Mouse (Mus musculus) right cerebral cortex, postnatal 36 days (tissue): Measurements from ENCODE around the gene Pdcd11.
A peak's percentile ranks its signal among the peaks of the same experiment; 100 is the strongest.
"Not testable (repeated sequence)": the region's sequence is repeated elsewhere in the genome, so short reads cannot be mapped to it uniquely, and the experiment has no call there.

ENCODE experiments used
- DNase-seq, 2 experiments: peaks; one replicate each; pipeline ENCODE4 v3.0.0; 2022; ENCODE audit warnings: low spot score in 2 of 2, mixed read lengths in 1 of 2

The Pdcd11 gene

DNA sequence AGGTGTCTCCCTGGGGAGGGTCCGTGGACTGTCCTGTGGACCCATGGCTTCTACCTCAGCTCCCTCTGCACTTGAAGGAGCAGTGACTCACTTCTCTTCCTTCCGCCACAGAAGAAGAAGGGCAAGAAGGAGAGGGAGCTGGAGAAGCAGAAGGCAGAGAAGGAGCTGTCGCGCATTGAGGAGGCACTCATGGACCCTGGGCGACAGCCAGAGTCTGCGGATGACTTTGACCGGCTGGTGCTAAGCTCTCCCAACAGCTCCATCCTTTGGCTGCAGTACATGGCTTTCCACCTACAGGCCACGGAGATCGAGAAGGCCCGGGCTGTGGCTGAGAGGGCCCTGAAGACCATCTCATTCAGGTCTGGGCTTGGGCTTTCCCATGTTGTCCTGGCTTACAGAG, 37.6 kb downstream of the Pdcd11 start:
- DNase-seq = no peak

DNA sequence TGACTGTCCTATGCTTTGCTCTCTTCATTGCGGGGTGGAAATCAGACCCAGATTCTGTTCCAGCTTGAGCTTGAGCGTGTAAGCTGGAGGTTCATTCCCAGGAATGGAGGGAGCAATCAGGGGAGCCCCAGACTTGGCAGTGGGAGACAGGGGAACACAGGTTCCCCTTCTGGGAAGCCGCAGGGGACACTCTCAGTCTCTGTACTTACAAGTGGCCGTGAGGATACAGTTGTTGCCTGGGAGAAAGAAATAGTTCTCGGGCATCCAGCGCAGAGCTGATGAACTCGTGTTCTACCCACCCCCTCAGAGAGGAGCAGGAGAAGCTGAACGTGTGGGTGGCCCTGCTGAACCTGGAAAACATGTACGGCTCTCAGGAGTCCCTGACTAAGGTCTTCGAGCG, 38.3 kb downstream of the Pdcd11 start:
- DNase-seq = no peak

DNA sequence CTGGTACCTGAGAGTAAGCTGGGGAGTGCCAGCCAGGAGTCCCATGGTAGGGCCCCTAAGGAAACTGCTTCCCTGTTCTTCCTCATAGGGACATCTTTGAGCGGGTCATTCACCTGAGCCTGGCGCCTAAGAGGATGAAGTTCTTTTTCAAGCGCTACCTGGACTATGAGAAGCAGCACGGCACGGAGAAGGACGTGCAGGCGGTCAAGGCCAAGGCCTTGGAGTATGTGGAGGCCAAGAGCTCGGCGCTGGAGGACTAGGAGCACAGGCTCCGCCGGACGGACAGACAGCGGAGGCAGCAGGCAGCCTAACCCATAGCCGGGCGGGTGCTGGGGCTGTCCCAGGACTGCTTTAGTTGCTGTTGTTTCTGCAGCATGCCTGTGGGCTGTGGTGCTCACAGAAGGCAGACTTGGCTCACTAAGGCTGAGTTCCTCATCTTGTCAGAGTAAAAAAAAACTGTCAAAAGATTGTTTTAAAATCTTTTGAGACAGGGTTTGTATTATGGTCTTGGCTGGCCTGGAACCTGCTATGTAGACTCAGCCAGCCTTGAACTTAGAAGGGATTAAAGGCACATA, 40.1 kb downstream of the Pdcd11 start:
- DNase-seq = no peak

DNA sequence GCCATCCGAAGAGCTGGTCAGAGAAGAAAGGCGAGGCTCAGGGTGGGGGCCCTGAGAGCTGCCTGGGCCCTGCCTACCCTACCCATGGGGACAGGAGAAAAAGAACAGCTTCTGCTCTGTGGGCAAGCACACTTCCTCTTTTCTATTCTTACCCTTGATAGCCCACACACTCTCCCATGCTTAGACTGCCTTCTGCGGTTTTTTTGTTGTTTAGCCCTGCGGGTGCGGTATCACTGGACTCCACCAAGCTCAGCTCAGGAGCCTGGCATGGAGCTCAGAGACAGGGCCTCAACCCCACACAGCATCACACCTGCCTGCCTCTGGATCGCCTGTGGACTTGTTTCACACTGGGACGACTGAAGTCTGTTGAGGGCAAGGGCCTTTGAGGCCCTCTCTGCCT, 42.6 kb downstream of the Pdcd11 start:
- DNase-seq = peak in 1 of 2 experiments; percentile 38

DNA sequence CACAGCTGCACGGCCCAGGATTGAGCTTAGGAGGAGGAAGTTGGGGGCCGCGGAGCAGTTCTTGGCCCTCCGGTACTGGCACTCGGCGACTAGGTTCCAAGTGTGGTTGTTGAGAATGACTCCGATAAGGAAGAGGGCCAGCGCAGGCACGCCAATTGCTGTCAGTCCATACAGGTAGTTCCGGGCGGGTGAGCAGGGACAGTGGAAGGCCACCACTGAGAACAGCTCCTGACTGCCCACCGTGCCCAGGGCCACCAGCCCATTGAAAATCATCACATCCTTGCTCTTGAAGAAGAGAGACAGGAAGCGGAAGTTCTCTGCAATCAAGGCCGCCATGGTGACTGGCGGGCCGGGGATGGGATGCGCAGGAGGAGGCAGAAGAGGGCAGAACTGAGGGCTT, 45.0 kb downstream of the Pdcd11 start:
- no peak for DNase-seq

DNA sequence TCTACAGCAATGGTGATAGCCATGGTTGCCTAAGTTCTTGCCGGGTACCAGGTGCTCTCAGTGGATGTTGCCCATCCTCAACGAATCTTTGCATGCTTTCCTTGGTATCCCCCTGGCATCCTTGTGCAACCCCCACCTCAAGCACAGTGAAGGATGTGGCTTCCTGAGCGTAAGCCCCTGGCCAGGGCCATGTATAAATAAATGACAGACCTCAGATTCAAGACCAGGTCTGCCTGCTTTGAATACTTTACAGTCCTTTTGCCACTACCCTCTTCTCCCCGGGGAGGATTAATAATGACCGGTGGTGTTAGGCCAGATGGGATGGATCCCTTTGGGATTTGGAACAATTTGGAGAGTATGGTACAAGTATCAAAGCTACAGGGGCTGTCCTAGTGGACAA, 45.6 kb downstream of the Pdcd11 start:
- no peak for DNase-seq

DNA sequence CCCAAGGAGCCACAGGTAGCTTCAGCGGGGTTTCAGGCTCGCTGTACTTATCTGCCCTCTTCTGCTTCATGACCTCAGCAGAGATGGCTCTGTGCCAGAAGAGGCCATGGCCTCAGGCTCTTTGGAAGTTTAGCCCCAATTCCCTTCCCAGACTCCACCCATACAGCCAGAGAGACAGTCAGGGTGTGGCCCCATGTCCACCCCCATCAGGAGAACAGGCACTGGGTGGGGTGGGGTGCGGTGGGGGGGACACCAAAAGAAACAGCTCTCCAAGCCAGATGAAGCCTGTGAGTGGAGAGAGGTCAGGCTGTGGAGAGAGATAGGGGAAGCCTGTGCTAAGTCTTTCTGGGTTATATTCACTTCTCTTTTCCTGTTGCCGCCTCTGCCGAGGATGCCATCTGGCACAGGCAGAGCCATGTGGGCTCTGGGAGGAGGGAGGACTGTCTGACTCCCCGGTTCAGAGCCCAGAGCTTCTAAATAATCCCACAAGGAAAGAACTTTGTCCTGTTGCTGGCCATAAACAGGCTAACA, 46.5 kb downstream of the Pdcd11 start:
- DNase-seq = peak in 1 of 2 experiments; percentile 39

DNA sequence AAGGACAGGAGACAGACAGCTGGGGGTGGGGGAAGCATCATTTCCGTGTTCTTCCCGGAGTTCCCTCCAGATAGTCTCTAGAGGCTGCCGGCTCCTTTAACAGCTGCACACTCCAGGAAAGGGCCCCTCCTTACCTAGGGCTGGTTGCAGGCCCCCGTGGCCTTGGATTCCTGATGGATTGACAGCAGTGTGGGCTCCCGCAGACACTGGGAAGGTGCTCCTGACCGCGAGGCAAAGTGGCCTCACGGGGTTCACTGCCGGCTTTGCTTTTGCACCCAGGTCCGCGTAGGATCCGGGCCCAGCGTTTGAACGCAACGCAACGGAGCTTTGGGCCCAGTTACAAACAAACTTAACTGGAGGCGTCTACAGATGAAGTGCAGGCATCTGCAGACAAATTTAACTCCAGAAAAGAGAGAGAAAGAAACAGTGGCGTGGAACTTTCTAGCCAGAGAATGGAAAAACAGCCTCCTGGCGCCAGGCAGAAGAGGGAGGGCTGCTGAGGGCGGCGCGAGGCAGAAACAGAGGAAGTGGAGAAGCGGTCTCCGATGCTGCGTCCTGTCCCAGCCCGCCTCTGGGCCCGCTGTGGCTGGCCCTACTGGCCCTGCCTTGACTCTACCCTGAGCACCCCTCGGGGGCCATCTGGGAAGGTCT, 47.3 kb downstream of the Pdcd11 start, which contains the start of gene Calhm2:
Calhm2 (minus strand) TSS at position 524 of the 651 bp plus-strand sequence.
- DNase-seq = peak; percentile 59 to 60

DNA sequence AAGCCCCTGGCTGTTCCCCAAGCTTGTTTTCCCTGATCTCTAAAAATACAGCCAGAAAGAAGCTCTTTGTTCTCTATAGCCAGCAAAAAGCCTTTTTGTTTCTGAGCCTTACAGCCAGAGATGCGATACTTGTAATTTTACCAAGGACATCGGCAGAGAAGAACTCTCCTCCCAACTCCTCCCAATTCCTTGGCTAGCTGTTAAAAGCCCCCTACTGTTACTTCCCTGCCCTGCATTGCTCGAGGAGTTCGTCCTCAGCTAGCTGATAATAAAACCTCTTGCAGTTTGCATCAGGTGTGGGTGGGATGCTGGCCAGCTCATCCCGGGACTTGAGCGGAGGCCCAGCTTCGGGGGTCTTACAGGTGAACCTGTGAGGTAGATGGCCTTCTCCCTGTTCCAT, 49.0 kb downstream of the Pdcd11 start:
- not testable (repeated sequence) for DNase-seq

DNA sequence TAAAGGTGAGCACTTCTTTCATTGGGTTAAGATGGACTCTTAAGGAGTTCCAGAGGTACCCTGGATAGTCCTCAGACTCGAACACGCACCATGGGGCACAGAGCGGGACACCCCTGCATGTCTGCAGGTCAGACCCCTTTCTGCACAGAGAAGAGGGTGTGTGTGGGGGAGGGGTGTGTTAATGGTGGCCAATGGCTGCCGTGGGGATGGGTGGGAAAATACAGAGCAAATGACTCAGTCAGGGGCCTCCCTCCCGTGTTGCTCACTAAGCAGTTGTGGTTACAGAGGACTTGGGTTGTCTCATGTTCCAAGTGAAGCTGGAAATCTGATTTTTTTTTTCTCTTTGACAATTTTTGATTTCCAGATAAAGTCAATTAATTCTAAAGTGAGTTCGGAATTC, 51.9 kb downstream of the Pdcd11 start:
- DNase-seq = no peak

DNA sequence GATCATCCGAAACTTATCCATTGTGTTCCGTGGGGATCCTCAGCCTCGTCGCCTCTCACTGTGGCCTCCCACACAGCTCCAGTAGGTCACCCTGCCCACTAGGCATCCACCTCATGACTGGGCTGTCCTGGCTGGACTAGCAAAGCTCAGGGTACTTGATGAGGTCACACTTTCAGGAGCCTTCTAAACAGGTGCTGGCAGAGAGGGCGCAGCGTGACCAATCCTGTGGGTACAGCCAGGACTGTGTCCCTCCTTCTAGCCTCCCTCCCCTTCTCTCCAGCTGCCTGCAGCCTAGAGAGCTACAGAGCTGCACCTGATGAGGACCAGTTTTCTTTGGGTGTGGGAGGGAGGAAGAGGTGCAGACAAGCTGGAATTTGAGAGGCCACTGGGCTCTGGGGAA, 53.6 kb downstream of the Pdcd11 start, which contains the start of gene Calhm1:
Calhm1 (minus strand) TSS at position 101 of the 400 bp plus-strand sequence.
- DNase-seq = no peak

DNA sequence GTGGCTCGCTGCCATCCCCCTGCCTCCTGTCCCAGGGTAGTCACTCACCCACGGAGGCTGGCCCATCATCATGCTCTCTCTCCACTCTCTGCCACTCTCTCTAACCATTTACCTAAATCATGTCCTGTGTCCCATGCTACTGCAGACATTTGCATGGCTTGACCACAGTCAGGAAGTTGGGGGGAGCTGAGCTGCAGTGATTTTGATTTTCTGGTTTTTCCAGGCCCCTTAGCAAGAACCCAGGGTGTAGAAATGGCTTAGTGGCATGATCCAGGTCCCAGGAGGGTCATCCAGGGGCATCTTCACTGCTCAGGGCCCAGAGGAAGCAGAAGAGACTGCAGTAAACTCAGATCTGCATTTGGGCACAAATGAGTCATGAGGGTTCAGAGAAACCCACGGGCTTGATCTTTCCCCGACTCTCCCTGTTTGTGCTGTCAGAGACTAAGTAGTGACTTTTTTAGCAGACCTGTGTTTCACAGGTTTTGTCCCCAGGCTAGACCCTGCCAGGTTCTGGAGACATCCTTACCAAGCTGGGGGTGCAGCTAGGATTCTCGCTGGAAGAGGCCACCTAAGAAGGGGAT, 57.8 kb downstream of the Pdcd11 start:
- no peak for DNase-seq

DNA sequence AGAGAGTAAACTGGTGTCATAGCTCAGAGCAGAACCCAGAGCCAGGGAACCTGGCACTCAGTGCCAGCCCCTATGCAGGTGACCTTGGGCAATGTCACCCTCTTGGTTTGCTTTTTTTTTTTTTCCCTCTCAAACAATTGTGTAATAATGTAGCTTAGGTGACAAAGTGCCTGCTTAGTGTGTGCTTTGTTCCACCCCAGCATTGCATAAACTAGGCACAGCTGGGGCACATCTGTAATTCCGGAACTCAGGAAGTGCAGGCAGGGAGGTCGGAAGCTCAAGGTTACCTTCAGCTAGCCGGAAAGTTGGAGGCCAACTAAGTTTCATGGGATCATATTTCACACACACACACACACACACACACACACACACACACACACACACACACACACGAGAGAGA, 59.3 kb downstream of the Pdcd11 start:
- no peak for DNase-seq

DNA sequence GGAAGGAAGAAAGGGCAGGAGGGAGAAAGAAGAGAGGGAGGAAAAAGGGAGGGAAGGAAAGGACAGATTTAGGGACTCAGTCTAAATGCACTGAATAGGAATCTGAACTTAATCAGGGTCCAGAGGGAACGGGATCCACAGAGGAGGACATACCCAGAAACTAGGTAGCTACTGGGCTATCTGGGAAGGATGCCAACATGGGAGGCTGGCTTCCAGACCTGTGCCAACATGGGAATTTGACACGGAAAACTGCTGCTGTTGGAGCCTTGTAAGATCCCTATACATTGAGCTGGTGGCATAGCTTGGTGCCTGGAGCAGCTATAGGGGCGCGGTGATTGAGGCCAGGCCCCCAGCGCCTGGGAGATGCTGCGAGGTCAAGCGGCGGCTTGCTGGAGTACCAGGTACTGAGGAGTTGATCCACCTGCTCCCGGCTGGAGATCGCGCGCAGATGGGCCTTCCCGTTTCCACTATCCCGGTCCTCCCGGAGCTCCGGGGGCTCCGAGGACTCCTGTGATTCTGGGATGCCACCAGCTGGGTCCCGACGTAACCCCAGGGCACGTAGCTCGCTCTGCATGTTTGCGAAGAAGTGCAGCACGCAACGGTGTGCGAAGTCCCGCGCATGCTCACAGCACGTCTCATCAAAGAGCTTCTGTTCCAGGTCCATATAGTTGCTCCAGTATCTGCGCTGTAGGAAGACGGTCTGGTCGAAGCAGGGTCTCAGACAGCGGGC, 60.9 kb downstream of the Pdcd11 start:
- DNase-seq = no peak

DNA sequence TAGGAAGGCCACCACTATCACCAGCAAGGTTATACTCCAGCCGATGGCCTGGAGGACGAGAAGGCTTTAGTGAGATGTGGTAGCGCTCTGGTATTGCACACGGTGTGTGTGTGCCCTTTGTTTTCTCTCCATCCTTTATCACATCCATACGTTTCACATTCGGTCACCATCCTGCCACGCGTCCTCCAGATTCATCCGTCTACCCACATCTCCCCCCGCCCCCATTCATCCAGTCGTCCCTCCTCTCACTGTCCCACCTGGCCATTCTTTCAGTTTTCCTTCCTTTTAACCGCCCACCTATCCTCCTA, 61.4 kb downstream of the Pdcd11 start:
- DNase-seq = no peak

DNA sequence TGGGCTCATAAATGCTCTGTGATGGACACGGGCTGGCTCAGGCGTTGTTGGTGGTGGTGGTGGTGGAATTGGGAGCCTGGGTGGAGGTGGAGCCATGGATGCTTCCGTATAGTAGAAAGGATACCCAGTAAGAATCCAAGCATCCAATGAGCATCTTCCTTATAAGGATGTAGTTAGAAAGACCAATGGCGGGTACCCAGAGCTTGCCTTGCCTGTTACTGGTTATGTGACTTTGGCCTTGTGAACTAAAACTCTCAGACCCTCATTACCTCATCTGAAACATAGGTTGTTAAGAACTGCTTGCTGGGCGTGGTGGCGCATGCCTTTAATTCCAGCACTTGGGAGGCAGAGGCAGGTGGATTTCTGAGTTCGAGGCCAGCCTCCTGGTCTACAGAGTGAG, 63.2 kb downstream of the Pdcd11 start:
- DNase-seq = no peak

DNA sequence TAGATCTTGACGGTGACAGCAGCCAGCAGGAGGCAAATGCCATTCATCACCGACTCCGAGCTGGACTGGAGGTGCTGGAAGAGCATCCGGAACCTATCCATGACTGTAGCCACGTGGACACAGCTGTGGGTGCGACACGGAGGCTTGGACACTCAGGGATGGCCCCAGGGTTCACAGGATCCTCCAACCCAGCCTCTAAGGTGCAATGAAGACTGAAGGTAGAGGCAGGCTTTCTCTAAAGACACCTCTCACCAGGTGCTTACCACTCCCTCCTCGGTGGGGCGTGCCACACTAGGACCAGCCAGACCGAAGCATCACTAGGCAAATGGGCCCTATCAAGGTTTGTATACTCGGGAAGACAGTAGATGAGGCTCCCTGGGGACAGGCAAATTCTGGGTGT, 67.1 kb downstream of the Pdcd11 start, which contains the start of gene Calhm3:
Calhm3 (minus strand) TSS at position 101 of the 400 bp plus-strand sequence.
- DNase-seq = no peak

DNA sequence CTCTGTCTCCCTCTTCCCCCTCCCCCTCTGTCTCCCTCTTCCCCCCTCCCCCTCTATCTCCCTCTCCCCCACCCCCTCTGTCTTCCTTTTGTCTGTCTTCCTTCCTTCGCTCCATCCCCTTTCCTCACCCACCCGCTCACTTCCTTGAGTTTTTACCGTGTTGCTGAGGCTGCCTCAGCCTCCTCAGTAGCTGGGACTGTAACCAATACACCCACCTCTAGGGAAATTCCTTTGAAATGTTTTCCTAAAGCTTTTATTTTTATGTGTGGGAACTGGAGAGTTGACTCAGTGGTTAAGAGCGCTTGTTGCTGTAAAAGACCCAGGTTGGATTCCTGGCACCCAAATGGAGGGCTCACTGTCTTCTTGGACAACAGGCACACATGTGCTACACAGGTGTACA, 71.1 kb downstream of the Pdcd11 start:
- DNase-seq = no peak

DNA sequence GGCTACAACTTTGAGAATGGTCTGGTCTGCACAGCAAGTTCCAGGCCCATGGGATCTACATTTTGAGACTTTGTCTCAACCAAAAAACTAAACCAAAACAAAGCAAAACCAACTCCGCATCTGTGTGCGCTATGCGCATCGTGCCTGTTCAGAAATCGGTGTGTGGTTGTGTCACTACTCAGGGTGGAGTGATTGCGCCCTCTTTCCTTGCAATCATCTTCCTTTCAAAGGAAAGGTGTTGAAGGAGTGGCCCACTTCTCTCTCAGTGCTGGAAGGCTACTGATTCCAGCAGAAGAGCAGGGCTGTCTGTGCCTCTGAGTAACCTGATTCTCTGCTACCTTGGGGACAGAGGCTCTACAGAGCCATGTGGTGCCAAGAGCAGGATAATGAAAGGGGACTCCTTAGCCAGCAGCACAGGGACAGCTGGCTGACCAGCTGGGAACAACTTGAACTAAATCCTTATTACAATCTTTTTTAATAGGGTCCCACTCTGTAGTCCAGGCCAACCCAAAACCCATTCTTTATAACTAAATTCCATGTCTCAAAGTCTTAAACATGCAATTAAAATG, 72.7 kb downstream of the Pdcd11 start:
- no peak for DNase-seq

DNA sequence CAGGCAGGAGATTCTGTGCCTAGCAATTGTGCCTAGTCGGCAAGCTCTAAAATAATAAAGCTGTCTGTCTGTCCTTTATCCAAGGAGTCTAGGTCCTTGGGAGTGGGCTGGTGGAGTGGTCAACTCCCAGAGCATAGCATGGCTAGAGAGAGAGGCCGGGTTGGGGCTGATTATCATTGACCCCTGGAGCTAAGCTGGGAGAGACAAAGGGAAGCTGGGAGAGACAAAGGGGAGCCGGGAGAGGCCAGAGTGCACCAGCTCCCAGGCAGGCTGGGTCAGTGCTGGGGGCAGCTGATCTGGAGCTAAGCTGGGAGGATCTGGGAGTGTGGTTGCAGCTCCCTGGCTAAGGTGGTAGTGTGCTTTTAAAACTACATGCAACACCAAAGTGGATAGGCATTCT, 76.2 kb downstream of the Pdcd11 start:
- no peak for DNase-seq

DNA sequence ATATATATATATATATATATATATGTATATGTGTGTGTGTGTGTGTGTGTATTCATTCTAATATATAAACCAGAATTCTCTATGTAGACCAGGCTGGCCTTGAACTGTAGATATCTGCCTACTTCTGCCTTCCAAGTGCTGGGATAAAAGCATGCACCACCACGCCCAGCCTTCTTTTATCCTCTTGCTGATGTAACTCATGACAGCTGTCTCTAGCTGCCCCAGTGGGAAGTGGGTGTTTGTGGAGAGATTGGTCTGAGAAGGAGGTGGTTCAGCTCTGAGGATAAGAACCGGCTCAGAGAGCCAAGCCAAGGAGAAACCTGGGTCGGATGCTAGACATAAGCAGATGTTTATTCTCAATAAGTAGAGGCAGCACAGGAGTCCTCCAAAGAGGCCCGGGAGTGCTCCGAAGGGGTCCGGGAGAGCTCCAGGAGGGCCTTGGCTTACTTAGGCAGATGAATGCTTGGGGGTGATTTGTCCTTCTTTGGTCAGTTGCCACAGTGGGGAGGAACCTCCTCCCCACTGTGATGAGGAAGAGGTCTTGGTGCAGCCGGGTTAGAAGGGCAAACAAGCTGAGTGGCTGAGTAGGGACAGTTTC, 77.1 kb downstream of the Pdcd11 start:
- DNase-seq = no peak

DNA sequence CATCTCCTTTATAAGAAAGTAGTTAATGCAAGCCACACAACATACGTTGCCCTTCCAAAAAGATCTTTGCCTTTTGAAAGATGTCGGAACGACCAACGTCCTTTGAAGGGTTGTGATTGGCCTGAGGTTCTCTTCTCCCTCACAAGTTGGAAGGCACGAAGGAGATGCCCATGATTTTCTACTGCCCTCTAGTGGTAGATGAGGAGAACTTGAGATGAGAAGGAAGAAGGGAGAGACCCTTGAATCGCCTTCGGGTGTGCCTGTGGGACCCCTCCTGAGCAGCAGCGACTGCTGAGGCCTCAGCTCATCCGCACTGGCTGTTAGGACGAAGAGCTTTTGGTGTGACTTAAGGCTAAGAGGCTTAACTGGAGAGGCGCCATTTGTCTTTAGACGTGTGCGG, 77.7 kb downstream of the Pdcd11 start:
- DNase-seq = no peak
